Mouse (Mus musculus) right cerebral cortex, postnatal 25 days (tissue): Measurements from ENCODE around the gene Alpl.
A peak's percentile ranks its signal among the peaks of the same experiment; 100 is the strongest.

Experiments used
- DNase-seq: peaks from one replicate; pipeline ENCODE4 v3.0.0; 2022

Alpl gene

GRCm38 (mm10) chr4:137707216-137707990 is 88.8 kb downstream of the Alpl start:
- DNase-seq, result peak; percentile 71

DNA sequence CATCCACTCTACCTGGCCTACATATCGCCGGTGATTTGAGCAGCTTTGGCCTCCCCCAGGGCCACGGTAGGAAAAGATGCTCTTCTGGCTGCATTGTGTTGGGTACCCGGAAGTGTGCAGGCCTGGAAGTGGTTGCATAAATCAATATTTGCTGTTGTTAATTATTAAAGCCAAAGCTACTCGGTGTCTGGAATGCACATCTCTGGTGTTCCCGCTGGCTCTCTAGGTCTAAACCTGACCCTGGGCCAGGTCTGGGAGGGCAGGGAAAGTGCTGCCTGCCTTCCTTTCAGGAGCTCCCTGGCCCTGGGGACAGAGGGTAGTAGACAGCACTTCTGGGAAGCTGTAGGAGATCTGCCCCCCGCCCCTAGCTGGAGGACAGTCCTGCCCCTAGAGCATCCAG is 89.7 kb downstream of the Alpl start:
- DNase-seq, result no peak

DNA sequence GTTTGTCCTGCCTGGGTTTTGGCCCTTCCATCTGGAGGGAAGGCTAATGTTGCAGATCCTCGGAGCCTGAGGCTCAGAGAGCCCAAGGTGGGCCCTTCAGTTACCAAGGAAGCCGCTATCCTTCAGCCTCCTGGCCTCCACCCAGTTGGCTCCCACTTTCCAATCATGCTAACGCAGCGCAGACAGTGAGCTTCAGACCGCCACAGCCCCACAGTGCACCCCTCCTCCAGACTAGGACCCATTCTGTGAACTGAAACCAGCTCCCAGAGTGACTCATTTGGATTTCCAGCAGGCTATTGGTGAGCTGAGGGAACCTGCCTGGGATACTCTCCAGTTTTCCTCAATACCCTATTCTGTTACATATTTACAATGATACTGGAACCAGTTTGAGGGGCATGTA is 90.8 kb downstream of the Alpl start:
- no peak for DNase-seq

DNA sequence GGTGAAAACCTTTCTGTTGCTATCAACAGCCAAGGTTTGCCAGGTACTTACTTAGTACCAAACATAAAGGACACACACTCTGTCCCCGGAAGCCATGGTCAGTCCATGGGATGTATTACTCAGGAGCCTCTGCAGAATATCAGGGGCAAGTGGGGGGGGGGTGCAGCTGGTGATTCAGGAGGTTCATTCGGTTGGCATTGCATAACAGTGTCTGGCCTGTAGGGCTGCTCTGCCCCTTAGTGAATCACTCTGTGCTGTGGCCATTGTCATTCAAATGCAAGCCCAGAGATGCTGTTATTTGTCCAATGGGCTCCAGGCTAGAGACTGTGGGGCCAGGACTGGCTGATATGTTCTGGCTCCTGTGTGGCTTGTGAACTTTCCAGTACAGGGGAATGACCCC is 91.6 kb downstream of the Alpl start:
- no peak for DNase-seq

GRCm38 (mm10) chr4:137703077-137703476 is 93.1 kb downstream of the Alpl start:
- no peak for DNase-seq

DNA sequence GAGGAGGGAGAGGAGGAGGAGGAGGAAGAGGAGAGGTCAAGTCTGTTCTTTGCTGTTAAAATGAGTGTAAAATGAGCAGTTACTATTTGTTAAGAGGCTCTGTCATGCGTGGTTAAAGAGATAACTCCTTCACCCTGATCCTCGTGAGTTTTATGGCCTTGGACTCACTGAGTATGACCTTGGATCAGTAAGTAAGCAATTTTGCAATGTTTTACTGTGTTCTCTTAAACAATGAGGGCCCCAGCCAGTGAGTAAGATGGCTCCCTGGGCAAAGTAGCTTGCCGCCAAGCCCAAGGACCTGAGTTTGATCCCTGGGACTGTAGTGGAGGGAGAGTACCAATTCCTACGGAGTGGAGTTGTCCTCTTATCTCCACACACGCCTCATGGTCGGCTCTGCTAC is 95.2 kb downstream of the Alpl start:
- no peak for DNase-seq

- DNase-seq, result no peak
Observed at GRCm38 (mm10) chr4:137699264-137700211, 96.6 kb downstream of the Alpl start.

DNA sequence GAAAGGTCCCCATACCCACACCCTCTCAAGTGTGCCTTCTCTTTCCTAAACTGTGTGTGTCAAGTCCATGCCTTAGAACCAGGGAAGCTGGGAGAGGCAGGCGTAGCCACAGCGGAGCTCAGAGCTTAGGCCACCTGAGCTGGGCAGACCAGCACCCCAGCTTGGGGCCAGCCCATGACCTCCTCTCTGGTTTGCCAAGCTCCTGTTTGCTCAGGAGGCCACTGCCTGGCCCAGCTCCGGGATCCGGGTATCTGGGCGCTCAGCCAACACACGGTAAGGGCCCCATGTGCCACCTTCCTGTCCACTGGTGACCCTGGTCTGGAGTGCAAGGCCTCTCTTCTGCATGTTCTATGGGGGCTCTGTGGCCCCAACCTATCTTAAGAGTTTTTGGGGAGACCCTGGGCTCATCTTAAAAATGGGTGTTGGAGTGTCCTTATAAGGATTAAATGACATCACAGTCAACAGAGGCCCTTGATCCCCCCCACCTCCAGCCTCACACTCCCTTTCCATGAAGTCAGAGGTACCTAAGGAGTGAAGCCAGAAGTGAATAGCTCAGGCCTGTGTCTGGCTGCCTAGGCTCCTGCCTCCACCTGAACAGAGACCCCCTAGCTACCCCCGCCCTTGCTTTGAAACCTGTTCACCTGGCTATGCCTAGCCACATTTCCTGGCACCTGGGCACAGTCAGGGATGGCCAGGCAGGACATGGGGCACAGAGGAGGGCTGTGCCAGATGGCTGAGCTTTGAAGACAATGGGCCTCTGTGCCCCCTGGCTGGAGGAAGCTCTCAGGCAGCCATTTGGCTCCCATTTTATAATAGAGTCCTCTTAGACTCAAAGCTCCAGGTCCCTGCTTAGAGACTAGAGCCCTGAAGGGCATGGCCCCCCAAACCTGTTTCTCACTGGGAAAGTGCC is 97.9 kb downstream of the Alpl start:
- DNase-seq, result no peak

GRCm38 (mm10) chr4:137697156-137697885 is 98.9 kb downstream of the Alpl start:
- DNase-seq, result no peak

GRCm38 (mm10) chr4:137695900-137696299 is 100.3 kb downstream of the Alpl start:
- no peak for DNase-seq

DNA sequence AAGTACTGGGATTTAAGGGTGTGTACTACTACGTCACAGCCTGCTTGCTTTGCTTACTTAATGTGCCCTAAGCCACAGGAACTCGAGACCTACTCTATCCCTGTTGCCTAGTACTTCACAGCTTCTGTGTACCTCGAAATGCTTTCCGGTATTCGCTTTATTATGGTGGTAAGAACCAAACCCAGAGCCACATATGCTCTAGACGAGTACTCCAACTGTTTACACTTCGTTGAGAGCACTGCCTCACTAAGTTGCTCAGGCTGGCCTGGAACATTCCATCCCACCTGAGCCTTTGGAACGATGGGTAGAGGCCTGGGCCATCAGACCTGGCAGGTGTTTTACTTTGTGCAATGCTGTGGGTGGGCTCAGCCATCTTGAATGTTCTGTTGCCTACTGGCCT is 100.9 kb downstream of the Alpl start:
- DNase-seq, result no peak

DNA sequence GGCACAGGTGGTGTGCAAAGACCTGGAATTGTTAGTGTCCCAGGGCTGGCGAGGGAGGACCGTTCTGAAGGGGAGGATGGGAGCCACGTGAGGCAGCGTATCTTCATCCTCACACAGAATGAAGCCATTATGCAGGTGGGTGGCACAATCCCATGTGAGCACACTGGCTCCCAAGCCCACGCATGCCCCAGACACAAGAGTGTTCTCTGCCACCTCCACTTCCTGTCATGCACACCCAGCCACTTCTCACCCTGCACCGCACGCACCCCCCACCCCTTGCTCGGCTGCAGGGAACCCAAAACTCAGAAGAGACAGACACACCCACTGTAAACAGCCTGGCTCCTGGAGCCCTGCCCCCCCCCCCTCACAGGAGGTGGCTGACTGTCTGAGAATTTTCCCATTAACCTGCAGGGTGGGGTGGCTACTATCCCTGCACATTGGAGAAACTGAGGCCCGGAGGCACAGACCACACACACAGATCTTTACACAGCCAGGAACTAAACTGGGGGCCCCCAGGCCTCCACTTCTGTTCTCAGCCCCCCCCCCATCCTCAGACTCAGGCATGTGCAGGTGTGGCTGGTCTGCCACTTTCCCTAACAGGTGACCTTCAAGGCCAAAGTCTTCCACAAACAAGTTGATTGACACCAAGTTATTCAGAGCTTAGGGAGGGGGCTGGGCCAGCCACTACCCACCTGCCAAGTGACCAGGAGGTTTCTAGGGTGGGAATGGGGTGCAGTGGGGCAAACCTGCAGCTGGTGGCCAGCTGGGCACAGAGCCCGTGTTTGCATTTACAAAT is 103.9 kb downstream of the Alpl start:
- DNase-seq, result no peak
